Mouse (Mus musculus) mature B cell (primary cell): ENCODE measurements around the gene Slc39a10.

Experiments used
- in situ Hi-C: fragments of 300-500 bp; cut with MboI; formaldehyde crosslinking; loops from 2 replicates; pipeline ENCODE4 v1.14.3; 2019

The Slc39a10 gene

DNA sequence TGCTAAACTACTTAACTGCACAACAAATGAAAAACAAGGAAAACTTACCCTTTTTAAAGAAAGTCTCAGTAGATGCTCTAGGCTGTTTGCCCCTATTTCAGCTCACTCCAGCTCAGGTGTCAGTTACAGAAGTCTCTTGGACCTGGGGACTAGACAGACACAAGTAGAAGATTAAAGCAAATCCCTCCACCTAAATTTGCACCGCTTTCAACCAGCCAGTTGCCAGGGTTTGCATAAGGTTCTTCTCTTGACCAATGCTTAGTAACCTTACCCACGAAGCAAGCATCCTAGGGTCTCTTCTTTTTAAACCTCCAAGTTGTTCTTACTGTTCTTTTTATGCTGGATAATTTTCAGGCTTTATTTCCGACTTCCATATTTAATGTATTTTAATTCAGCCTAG, at the start of gene Slc39a10:
Gene Slc39a10 (minus strand): TSS at position 101 of the 400 bp plus-strand sequence.
- in situ Hi-C loops = no loop called here

- in situ Hi-C loops = no loop called here
Measured at GRCm38 (mm10) chr1:46939295-46939694, 46.6 kb upstream of the Slc39a10 start.

DNA sequence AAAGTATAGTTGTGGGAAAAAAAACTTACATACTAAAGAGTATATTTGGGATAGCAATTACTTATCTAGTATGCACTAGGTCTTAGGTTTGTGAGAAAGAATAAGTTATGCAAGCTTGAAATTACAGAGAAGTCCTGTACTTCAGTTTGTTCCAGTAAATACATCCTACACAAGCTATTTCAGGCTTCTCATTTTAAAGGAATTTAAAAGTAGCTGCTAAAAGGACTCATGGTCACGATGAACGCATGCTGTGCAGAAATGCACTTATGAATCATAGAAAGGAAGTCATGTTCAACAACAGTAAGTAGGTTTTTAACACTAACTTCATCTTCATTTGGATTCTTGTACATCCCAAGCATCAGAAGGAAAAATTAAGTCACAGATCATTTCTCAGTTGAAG, 45.0 kb upstream of the Slc39a10 start:
- in situ Hi-C loops = no loop called here

DNA sequence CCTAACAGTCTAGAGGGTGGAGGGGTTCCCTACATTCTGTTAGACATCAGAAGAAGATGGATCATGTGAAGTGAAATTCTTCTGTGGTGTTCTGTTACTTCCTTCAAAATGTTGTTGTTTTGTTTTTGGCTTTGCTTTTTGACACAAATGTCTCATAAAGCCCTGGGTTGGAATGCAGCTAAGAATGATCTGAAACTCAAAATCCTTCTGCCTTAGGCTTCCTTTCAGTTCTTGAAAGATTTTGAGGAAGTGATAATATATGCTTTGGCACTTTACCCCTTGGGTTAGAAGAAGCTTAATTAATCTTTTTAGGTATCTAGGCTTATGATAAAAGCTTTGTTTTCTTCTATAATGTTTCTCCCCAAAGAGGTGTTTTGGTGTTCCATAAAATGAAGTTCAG, 34.5 kb upstream of the Slc39a10 start:
- in situ Hi-C loops = no loop called here

DNA sequence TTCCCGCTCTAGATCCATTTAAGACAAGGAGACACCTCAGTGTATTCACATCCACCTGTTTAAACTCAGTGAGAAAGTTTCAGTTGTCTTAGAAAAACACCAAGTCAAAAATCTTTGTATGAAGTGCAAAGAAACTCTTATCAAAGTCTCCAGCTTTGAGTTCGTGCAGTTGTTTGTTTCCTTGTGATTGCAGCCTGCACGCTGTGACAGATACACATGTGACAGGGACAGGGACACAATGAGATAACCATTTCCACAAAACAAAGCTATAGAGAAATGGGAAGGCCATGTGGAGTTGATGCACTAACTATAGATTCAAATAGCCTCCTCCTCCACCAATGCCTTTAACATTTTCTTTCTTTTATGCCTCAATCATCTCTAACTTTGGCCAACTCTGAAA, 33.6 kb upstream of the Slc39a10 start:
- in situ Hi-C loops = no loop called here

GRCm38 (mm10) chr1:46924992-46925391, 32.3 kb upstream of the Slc39a10 start:
- in situ Hi-C loops = no loop called here

DNA sequence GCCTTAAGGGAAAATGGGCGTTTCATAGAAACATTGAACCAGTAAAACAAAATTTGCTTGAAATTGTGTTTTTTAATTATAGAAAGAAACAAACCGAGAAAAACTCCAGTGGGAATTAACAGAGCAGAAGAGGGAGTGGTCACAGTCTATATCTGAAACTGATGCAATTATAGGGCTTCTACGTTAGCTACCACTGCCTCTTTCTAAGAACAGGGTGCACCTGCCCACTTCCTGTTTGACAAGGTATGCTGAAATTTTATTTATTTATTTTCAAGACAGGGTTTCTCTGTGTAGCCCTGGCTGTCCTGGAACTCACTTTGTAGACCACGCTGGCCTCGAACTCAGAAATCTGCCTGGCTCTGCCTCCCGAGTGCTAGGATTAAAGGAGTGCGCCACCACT, 30.3 kb upstream of the Slc39a10 start:
- in situ Hi-C loops = no loop called here

GRCm38 (mm10) chr1:46921630-46922029, 29.0 kb upstream of the Slc39a10 start:
- in situ Hi-C loops = no loop called here

- in situ Hi-C loops = loop anchor here (10.0 kb wide), 1 partner anchor 61 kb away; no protein-coding TSS in a partner anchor
Measured at GRCm38 (mm10) chr1:46916237-46916636, 23.6 kb upstream of the Slc39a10 start.

DNA sequence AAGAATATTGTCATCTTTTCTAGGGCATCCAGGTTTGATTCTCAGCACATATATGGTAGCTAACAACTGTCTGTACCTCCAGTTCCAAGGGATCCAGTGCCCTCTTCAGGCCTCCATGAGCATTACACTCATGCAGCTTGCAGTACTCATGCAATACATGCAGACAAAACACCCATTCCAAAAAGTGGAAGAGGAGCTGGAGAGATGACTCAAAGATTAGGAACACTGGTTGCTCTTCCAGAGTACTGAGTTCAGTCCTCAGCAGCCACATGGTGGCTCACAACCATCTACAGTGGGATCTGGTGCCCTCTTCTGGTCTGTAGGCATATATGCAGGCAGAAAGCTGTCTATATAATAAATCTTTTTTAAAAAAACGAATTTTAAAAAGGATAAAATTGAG, 21.7 kb upstream of the Slc39a10 start:
- in situ Hi-C loops = loop anchor here (10.0 kb wide), 1 partner anchor 60 kb away; no protein-coding TSS in a partner anchor

DNA sequence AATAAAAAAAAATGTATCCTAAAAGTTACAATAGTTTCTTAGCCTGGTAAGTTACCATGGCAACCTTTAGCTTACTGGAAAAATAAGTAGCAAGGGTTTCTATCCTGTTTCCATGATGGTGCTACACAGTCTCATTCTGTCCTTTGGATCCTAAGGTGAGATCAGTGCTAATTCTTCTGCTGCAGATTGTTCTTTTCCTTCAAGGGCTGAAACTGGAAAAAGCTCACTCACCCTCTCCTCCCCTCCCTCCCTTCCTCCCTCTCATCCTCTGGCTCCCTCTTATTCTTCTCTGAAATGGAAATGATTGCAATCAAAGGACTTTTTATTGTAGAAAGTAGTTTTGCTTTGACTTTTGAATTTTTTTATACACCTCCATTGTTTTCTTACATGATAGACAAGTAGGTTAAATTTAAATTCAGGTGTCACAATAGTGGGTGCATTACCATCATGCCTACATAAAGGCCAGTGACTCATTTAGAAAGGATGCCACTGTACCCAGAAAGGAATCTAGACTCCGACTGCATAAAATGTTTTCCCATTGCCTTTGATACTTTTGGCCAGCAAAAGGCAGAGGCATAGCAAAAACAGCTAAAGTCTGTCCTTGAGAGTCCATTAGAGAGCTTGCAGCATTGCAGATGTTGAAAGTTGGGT, 20.0 kb upstream of the Slc39a10 start:
- in situ Hi-C loops = loop anchor here (10.0 kb wide), 1 partner anchor 58 kb away; no protein-coding TSS in a partner anchor

GRCm38 (mm10) chr1:46910154-46910553, 17.5 kb upstream of the Slc39a10 start:
- in situ Hi-C loops = loop anchor here (10.0 kb wide), 1 partner anchor 55 kb away; no protein-coding TSS in a partner anchor

DNA sequence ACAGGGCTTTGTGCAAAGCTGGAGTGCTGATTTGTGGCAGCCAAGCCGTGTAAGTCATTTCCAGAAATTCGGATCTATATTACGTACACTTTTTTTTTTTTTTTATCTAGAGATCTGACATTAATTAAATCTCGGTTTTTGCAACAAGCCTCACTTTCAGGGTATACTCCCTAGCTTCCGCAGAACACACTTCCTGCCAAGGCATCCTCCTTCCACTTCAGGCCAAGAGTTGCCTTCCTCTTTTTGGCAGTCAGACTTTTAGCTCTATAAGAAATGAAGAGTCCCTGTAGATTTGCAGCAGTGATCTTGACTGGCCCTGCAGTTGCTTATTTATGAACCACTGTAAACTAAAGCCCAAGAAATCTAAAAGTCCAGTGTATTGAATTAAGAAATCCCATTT, 13.1 kb upstream of the Slc39a10 start:
- in situ Hi-C loops = no loop called here

GRCm38 (mm10) chr1:46902102-46902683, 9.5 kb upstream of the Slc39a10 start:
- in situ Hi-C loops = no loop called here

GRCm38 (mm10) chr1:46894281-46894842, 1.7 kb upstream of the Slc39a10 start:
- in situ Hi-C loops = no loop called here

- in situ Hi-C loops = no loop called here
Measured at GRCm38 (mm10) chr1:46888726-46889125, 3.9 kb downstream of the Slc39a10 start.

DNA sequence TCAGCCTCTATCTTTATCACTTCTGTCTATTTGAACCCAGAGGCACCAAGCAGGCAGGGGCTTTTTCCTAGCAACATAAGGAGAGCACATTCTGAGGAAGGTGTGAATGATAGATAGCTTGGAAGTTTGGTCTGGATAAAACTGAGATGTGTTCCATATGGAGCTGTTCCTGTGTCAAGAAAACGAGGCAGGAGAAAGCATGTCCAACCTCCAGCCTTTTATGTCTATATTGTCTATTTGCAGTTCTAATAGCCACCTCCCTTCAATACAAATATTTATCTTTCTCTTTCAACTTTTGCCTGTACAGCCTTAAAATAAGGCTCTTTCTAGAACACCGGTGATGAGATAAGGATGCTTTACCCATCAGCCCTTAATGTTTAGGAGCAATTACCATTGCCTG, 4.3 kb downstream of the Slc39a10 start:
- in situ Hi-C loops = no loop called here

GRCm38 (mm10) chr1:46887908-46888307, 4.7 kb downstream of the Slc39a10 start:
- in situ Hi-C loops = no loop called here

DNA sequence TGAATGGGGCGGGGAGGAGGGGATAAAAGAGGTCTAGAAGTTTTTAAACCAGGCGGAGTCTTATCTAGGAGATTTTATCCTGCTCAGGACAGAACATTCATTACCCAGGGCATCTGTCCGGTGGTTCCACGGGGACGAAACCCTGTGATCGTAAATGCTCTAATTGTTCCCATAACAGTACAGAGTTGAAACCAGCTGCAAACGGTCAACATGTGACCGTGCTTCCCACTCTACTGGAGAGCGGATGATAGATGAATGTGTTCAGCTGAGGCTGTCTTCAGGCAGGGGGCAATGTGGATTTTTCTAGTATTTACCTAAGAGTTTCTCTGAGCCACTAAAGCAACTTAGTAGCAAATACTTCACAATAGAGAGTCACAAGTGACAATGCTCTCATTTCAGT, 6.6 kb downstream of the Slc39a10 start:
- in situ Hi-C loops = no loop called here

DNA sequence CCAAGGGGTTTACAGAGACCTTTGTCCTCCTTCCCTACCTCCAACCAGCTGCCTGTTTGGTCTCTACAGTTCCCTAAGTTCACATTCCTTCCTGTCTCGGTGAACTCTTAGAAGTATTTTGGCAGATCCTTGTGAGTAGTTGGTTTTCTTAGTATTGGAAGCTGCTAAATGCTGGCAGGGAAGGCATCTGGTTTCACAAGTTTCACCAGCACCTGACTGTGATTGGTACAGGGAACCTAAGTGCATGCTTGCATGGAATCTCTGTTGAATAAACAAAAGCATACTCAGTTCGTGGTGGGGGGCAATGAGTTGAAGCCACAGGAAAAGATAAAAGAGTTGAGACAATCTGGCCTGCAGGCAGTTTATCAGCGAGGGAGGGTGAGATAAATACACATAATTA, 7.4 kb downstream of the Slc39a10 start:
- in situ Hi-C loops = no loop called here

GRCm38 (mm10) chr1:46879951-46880350, 12.7 kb downstream of the Slc39a10 start:
- in situ Hi-C loops = no loop called here

DNA sequence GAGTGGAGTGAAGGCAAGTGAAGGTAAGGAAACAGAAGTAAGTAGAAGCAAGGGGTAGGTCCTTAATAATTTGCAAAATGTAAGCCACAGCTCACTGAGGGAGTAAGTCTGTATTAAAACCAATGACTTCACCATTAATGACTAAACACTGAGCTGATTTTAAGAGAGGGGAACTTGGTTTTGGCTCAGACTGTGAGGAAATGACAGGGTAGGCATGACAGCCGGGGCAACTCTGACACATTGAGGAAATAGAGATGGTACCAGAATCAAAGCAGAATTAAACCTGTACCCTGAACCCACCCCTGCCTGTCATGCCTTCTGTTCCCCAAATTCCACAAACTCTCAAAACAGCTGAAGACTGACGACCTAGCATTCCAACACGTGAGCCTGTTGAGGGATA, 18.9 kb downstream of the Slc39a10 start:
- in situ Hi-C loops = no loop called here

GRCm38 (mm10) chr1:46869788-46870187, 22.9 kb downstream of the Slc39a10 start:
- in situ Hi-C loops = no loop called here
